Mouse (Mus musculus) ES-Bruce4 (cell line): ENCODE measurements around the gene Prn.

ENCODE experiments used
- CTCF ChIP-seq: IDR thresholded peaks from one replicate; pipeline ENCODE4 v1.8.1; 2011; ENCODE audit warnings: low read depth, low read length
- EP300 ChIP-seq: IDR thresholded peaks from 2 replicates; pipeline ENCODE4 v1.6.1; 2011; ENCODE audit warnings: low read depth, low read length; ENCODE audit not compliant: insufficient read depth
- POLR2A ChIP-seq: IDR thresholded peaks from one replicate; pipeline ENCODE4 v1.8.1; 2011; ENCODE audit warnings: low read length; ENCODE audit not compliant: insufficient read depth

GRCm38 (mm10) chr2:131907311-131907710 is 2.4 kb upstream of the Prn start:
- TF ChIP-seq CTCF = no peak
- no peak for TF ChIP-seq POLR2A
- TF ChIP-seq EP300 = no peak
